Mouse (Mus musculus) urinary bladder, postnatal 14 days (tissue): ENCODE results near the gene 1190005I06Rik.

Experiments
- DNase-seq: peaks from one replicate; pipeline ENCODE4 v3.0.0; 2021; ENCODE audit warnings: low spot score

1190005I06Rik gene

GRCm38 (mm10) chr8:120620441-120620840 is 27.0 kb downstream of the 1190005I06Rik start:
- no peak for DNase-seq

GRCm38 (mm10) chr8:120619235-120620180 is 27.9 kb downstream of the 1190005I06Rik start:
- DNase-seq = no peak

- DNase-seq = peak; percentile 64
Observed at GRCm38 (mm10) chr8:120618110-120618509, 29.3 kb downstream of the 1190005I06Rik start.

GRCm38 (mm10) chr8:120616663-120617626 is 30.5 kb downstream of the 1190005I06Rik start:
- no peak for DNase-seq

GRCm38 (mm10) chr8:120614491-120614890 is 32.9 kb downstream of the 1190005I06Rik start:
- DNase-seq = no peak

GRCm38 (mm10) chr8:120610824-120611223 is 36.6 kb downstream of the 1190005I06Rik start:
- DNase-seq = no peak

GRCm38 (mm10) chr8:120607885-120608284 is 39.5 kb downstream of the 1190005I06Rik start:
- peak; percentile 86 for DNase-seq

- no peak for DNase-seq
Observed at GRCm38 (mm10) chr8:120607460-120607859, 40.0 kb downstream of the 1190005I06Rik start.

- DNase-seq = no peak
Observed at GRCm38 (mm10) chr8:120602672-120603071, 44.8 kb downstream of the 1190005I06Rik start.

- peak; percentile 82 for DNase-seq
Observed at GRCm38 (mm10) chr8:120599504-120599903, 47.9 kb downstream of the 1190005I06Rik start.

- DNase-seq = peak; percentile 24
Observed at GRCm38 (mm10) chr8:120598579-120598978, 48.9 kb downstream of the 1190005I06Rik start.

GRCm38 (mm10) chr8:120595963-120596362 is 51.5 kb downstream of the 1190005I06Rik start:
- DNase-seq = peak; percentile 63

GRCm38 (mm10) chr8:120594571-120594970 is 52.9 kb downstream of the 1190005I06Rik start:
- no peak for DNase-seq

- DNase-seq = peak; percentile 50
Observed at GRCm38 (mm10) chr8:120591587-120592292, 55.7 kb downstream of the 1190005I06Rik start.

- DNase-seq = no peak
Observed at GRCm38 (mm10) chr8:120589921-120590320, 57.5 kb downstream of the 1190005I06Rik start.

GRCm38 (mm10) chr8:120588908-120589771 is 58.3 kb downstream of the 1190005I06Rik start, which contains the start of gene Gins2:
Gins2 (minus strand) TSS chr8:120589304.
- peak; percentile 99 for DNase-seq

GRCm38 (mm10) chr8:120585521-120585920 is 61.9 kb downstream of the 1190005I06Rik start:
- no peak for DNase-seq

- DNase-seq = no peak
Observed at GRCm38 (mm10) chr8:120581811-120582210, 65.6 kb downstream of the 1190005I06Rik start.

GRCm38 (mm10) chr8:120581329-120581728 is 66.1 kb downstream of the 1190005I06Rik start:
- no peak for DNase-seq

- DNase-seq = no peak
Observed at GRCm38 (mm10) chr8:120580336-120581000, 67.0 kb downstream of the 1190005I06Rik start.
